Mouse (Mus musculus) CD4-positive naive resting alpha-beta T cell, adult 76 days (primary cell): ENCODE measurements around the gene Ldb3. TPM values are rescaled to one million over a fixed set of nuclear protein-coding genes. Genes with fewer than 3 reads are reported as not detected.

ENCODE experiments used
- total RNA-seq: library from RNA; stranded (reverse); gene quantifications from one replicate; pipeline ENCODE4 v1.2.4, GENCODE M21; 2023

Ldb3 gene
- not detected for total RNA-seq

GRCm38 (mm10) chr14:34588498-34588897 lies at the start of gene Ldb3:
Ldb3 (minus strand) TSS chr14:34588682.

GRCm38 (mm10) chr14:34599941-34600340 lies 11.5 kb upstream of the Ldb3 start, which contains the start of gene Opn4:
Opn4 (minus strand) TSS chr14:34600142.

GRCm38 (mm10) chr14:34522701-34523100 lies 65.8 kb downstream of the Ldb3 start, which contains the start of gene 9230112D13Rik:
9230112D13Rik (minus strand) TSS chr14:34522801.

GRCm38 (mm10) chr14:34503325-34503647 lies 85.2 kb downstream of the Ldb3 start, which contains the start of gene Bmpr1a:
Bmpr1a (minus strand) TSS chr14:34503341.

Other genes starting within 250 kb of the Ldb3 start
- not detected for gene Fam25c, start 233.2 kb downstream of the Ldb3 start, total RNA-seq
- gene Sncg, start 213.9 kb downstream of the Ldb3 start, total RNA-seq: not detected
- gene Mmrn2, start 213.2 kb downstream of the Ldb3 start, total RNA-seq: 0.44 TPM
- gene Bmpr1a, start 85.3 kb downstream of the Ldb3 start, total RNA-seq: 1.9 TPM
- not detected for gene 9230112D13Rik, start 65.9 kb downstream of the Ldb3 start, total RNA-seq
- gene Opn4, start 11.5 kb upstream of the Ldb3 start, total RNA-seq: not detected
- gene Wapl, start 85.2 kb upstream of the Ldb3 start, total RNA-seq: 105 TPM
- gene Grid1, start 231.4 kb upstream of the Ldb3 start, total RNA-seq: not detected